Mouse (Mus musculus) monocyte, adult 2 months (primary cell): ENCODE measurements around the gene Fbxo40.

Experiments used
- DNase-seq, 2 experiments: peaks; one replicate each; pipeline ENCODE4 v3.0.0; 2022; ENCODE audit warnings: low spot score in 2 of 2, low read depth in 1 of 2

The Fbxo40 gene

GRCm38 (mm10) chr16:36989999-36990625 lies at the start of gene Fbxo40:
TSS of gene Fbxo40 (minus strand) at chr16:36990467.
- no peak for DNase-seq

- no peak for DNase-seq
These were observed 44.5 kb upstream of the Fbxo40 start for GRCm38 (mm10) chr16:37034751-37035150.

- DNase-seq, result no peak
These were observed 41.7 kb upstream of the Fbxo40 start for GRCm38 (mm10) chr16:37031996-37032395.

- no peak for DNase-seq
These were observed 37.3 kb upstream of the Fbxo40 start for GRCm38 (mm10) chr16:37027581-37027980.

GRCm38 (mm10) chr16:37012336-37012735 lies 22.1 kb upstream of the Fbxo40 start:
- DNase-seq, result no peak

- peak in 1 of 2 experiments; percentile 4 for DNase-seq
These were observed 21.6 kb upstream of the Fbxo40 start for GRCm38 (mm10) chr16:37011922-37012289.

GRCm38 (mm10) chr16:37011061-37011921 lies 21.0 kb upstream of the Fbxo40 start, which contains the start of gene Polq:
TSS of gene Polq (plus strand) at chr16:37011786.
- peak; percentile 84 to 86 for DNase-seq

GRCm38 (mm10) chr16:37010370-37010769 lies 20.1 kb upstream of the Fbxo40 start:
- DNase-seq, result peak in 1 of 2 experiments; percentile 12

- DNase-seq, result no peak
These were observed 19.0 kb upstream of the Fbxo40 start for GRCm38 (mm10) chr16:37009262-37009661.

- no peak for DNase-seq
These were observed 9.2 kb upstream of the Fbxo40 start for GRCm38 (mm10) chr16:36999366-36999972.

GRCm38 (mm10) chr16:36997650-36998049 lies 7.4 kb upstream of the Fbxo40 start:
- no peak for DNase-seq

GRCm38 (mm10) chr16:36989493-36989892 lies 774 bp downstream of the Fbxo40 start:
- no peak for DNase-seq

GRCm38 (mm10) chr16:36988066-36988465 lies 2.2 kb downstream of the Fbxo40 start:
- no peak for DNase-seq

- no peak for DNase-seq
These were observed 2.9 kb downstream of the Fbxo40 start for GRCm38 (mm10) chr16:36987399-36987798.

- peak; percentile 34 to 55 for DNase-seq
These were observed 4.6 kb downstream of the Fbxo40 start for GRCm38 (mm10) chr16:36985636-36986042.

- no peak for DNase-seq
These were observed 6.5 kb downstream of the Fbxo40 start for GRCm38 (mm10) chr16:36983796-36984195.

GRCm38 (mm10) chr16:36979127-36979526 lies 11.1 kb downstream of the Fbxo40 start:
- no peak for DNase-seq

- no peak for DNase-seq
These were observed 26.9 kb downstream of the Fbxo40 start for GRCm38 (mm10) chr16:36963415-36963814.

GRCm38 (mm10) chr16:36955106-36955505 lies 35.2 kb downstream of the Fbxo40 start:
- no peak for DNase-seq

GRCm38 (mm10) chr16:36951029-36951428 lies 39.2 kb downstream of the Fbxo40 start:
- DNase-seq, result no peak

- no peak for DNase-seq
These were observed 40.5 kb downstream of the Fbxo40 start for GRCm38 (mm10) chr16:36949614-36950336.
